Mouse (Mus musculus): ENCODE data around the gene Ints2.

DNA sequence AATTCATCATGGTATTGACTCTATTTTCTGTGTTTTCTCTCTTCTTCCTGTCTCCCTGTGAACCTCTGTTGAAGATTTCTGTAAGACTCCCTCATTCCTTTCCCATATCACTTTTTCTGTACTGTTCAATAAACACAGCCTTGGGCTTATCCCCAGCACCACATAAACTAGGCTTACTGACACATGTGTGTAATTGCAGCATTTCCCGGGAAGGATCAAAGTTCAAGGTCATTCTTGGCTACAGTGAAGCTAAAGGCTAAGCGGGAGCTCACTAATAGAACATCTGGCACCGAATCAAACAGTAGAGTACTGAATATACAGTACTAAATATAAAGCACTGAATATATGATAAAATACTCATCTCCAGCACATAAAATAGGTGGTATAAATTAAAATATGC lies 81.5 kb downstream of the Ints2 start:
- TF ChIP-seq CTCF (IDR thresholded peaks at IDR 0.05; ENCODE audit: extremely low read depth, insufficient read length, insufficient replicate concordance, low read depth, low read length) (no peak), POLR2A (IDR thresholded peaks at IDR 0.05; ENCODE audit: low read depth, low read length) (no peak)
